Mouse (Mus musculus) liver (tissue): ENCODE measurements around the gene Chtf18.

Experiments used
- DNase-seq: peaks from one replicate; pipeline ENCODE4 v3.0.0-alpha.2; 2020; ENCODE audit warnings: mixed read lengths

Chtf18 gene

DNA sequence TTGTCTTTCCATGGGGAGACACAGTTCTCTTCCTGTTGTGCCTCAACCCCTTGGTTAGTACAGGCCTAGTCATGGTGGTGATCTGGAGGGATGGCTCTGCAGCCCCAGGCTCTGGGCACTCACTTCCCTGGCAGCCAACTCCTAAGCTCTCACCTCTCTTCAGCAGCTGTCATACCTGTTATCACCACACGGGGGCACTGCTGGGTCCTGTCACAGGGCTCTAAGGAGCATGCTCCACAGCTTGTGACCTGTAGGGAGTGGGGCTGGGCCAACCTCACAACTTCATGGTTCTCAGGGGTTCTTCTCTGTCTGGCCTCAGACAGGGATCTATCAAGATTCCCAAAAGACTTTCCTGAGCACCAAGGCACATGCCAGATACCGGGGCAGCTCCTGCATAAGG is 4.9 kb upstream of the Chtf18 start:
- peak; percentile 85 for DNase-seq

DNA sequence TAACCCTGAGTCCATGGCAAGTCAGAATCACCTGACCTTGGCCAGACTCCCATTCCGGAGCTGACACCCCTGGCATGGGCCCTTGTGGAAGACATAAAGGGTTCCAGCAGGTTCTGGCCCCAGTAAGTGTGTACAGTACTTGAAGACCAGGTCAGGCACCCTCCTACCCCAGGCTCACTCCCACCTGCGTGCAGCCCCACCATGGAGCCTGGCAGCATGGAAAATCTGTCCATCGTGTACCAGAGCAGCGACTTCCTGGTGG is 721 bp upstream of the Chtf18 start:
- no peak for DNase-seq

DNA sequence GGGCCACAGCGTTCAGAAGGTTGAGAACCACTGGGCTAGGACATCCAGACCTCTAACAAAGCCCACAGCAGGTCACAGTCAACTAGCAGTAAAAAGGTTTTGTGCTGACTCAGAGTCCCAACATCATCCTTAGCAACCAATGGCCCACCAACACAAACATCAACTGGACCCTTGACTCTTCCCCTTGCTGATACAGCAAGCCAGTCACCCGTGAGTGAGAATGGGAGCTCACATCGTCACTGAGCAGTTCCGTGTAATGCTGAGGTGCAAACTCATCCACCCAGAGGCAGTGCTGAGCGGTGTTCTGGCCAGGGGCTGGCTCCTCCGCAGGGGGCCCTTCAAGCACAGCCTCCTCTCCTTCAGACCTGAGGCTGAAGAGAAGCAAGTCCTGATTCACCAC is 2.0 kb downstream of the Chtf18 start:
- DNase-seq, result no peak

DNA sequence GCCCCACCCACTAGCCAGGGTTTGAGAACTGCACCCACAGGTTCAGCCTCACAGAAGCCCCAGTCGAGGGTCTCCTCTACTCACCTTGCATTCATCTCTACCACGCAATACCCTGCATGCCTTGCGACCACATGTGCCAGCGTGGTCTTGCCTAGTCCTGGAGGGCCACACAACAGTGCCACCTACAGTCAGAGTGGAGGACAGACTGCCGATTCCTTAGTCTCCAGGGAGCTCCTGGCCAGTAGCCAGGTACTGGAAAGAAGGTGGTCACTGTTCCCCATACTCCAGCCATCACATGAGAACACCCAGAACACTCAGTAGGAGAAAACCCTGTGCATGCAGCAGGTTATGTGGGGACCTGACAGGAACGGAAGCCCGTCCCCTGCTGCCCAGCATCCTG is 3.3 kb downstream of the Chtf18 start:
- no peak for DNase-seq

DNA sequence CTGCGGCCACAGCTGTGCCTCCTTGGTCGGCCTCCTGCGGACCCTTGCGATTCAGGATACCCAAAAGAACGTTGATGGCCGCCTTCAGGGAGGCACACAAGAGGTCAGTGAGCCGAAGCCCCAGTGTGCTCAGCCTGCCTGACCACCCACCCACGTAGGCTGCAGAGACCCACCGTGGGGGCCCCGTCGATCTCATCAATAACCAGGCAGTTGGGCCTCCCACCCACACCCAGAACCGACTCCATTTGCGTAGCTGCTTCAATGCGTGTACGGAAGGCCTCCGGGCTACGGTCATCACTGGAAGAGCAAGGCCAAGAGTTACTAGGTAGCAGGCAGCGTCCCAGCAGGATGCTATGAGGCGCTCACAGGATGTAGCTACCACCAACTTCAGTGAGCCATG is 3.7 kb downstream of the Chtf18 start:
- DNase-seq, result no peak

DNA sequence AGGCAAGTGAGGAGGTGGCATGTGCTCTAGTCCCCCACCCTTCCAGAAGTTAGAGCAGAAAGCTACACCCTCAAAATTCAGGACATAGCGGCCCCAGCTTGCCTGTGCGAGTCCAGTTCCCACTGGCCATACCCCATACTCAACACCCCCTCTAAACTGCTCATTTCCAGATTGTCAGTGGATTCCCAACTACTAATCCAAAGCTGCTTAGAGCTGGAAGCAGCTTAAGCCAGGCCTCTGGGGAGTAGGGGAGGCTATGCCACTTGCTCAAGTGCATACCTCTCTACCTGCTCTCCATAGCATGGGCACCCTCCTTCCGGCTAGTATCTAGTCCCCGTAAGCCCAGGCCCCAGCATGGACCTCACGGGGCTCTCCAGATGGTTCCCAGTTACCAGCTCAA is 5.7 kb downstream of the Chtf18 start:
- no peak for DNase-seq

DNA sequence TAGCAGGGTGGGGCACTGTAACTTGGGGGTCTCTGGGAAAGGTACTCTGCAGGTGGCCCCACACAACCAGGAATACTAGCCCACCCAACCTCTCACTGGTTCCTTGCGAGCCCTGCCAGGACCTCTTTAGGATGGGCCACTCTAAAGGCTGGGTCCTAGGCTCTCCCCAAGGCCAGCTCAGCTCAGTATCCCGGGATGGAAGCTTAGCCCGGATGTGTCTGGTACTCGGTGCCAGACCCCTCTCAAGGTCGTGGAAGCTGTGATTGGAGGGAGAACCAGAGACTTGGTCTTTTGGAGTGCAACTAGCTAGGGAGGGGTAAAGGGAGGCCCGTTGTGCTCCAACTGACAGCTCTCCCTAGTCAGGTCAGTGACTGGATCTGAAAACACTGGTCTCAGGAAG is 9.5 kb downstream of the Chtf18 start:
- DNase-seq, result no peak

DNA sequence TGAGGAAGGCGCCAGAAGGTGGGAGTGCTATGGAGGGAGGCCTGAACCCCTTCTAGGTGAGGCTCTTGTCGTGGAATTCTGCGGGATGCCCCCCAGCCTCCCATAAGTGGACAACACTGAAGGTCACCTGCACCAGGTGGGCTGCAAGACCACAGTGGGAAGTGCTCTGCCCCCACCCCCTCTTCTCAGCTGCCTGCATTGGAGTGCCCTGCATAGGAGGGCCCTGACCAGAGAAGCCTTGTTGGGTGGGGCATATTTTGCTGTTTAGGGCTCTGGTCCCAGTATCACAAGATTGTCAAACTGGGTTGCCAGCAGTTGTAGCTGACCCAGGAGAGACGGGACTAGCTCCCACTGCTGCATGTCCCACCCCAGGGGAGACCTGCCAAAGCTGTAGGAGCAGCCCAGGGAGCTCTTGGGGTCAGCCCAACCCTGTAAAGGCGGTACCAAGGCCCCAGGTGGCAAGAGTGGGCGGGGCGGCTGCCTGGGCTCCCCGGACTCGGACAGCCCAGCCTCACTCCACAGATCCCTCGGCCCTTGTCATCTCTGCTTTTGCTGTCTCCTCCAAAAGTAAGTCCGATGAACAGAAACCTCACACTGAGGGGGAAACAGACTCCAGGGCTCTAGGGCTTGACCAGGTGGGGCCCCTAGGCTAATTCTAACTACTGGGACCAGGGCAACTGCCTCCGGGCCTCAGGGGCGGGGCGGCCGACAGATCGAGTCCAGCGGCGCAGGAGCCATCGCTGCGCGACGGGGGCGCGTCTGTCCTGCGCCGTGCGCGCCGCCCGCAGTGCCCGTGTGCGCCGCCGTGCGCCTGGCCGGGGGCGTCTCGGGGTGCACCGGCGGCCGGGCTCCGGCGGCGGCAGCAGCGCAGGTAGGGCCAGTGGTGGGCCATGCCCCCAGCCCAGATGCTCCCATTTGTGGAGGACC is 10.2 kb downstream of the Chtf18 start, which contains the start of gene Gng13:
Gene Gng13 (plus strand): TSS at position 461 of the 927 bp plus-strand sequence.
- peak; percentile 23 for DNase-seq

DNA sequence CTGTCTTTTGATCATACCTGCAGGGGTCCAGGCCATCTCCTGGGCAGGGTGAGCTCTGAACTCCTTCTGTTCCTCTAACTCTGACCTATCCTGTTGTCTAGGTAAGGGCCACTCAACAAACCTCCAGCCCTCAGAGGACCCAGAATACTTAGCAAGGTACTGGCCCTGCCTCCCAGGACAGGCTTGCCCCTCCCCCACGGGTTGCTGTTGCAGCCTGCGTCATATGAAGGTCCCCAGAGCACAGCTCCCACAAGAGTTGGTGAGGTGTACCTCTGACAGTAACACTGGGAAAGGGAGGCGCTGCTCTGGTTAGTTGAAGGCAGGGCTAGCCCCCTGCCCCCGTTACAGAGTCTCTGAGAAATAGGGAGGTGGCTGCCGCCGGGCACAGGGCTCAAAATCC is 11.1 kb downstream of the Chtf18 start:
- peak; percentile 15 for DNase-seq

DNA sequence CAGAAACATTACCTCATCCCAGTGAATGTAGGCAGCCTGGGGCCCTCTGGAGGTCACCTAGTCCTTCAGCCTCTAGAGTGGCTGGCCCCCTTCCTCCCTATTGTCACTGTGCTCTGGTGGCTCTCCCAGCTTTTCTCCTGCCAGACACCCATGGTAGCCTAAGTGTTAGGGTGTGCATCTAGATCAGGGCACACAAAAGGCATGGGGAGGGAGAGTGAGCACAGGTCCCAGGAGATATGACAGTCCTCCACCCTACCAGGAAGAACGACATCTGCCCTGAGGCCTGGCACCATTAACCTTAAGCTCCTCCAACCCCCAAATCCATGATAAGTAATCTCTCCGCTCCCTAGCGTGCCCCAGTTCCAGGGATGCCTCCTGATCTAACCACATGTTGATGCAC is 11.6 kb downstream of the Chtf18 start:
- DNase-seq, result peak; percentile 11

DNA sequence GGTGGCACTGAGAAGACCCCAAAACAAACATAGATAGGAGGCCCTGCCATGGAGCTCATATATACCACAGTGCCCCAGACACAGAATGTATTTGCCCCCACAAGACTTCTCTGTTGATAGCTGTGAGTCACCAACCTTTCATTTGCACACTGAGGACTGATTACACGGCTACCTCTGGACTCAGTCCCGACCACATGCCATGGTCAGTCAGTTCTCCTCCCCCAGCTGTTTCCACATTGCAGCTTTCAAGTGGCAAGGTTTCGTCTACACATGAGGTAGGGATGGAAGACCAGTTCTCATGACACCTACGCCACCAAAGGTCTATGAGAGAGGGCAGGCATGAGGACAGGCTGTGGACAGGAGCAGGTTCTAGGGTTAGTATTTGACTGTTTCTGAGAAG is 16.1 kb downstream of the Chtf18 start:
- DNase-seq, result no peak

DNA sequence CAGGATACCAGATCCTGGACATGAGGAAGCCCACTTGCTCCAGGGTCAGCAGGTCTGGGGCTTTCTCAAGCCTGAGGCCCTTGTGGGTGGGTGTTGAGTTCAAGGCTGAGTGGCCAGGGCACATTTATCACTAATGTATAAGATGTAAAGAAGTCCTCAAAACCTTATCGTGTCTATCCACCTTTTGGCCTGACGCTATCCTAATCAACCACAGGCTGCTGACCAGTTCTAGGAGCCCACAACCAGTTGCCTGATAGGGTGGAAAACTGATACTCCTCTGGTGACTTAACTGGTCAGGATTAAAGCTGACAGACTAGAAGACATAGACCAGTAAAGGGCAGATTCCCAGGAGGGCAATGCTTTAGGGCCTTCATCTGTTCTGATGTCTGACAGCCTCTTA is 17.2 kb downstream of the Chtf18 start:
- DNase-seq, result no peak

DNA sequence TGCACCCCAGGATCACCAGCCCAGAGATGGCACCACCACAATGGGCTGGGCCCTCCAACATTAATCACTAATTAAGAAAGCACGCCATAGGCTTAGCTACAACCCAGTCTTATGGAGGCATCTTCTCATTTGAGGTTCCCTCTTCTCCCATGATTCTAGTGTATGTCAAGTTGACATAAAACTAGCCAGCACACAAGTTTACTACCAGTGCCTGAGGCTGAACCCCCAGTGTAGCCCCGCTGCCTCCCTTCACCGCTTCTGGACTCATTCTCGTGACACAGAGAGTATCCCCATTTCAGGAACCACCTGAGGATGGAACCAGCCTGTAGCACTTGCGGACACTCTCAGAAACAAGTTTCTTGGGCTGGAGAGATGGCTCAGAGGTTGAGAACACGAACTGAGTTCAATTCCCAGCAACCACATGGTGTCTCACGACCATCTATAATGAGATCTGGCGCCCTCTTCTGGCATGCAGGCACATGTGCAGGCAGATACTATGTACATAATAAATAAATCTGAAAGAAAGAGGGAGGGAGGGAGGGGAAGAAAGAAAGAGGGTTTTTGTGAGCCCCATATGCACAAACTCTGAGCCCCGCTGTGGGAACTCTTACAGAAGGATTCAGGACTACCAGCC is 26.2 kb downstream of the Chtf18 start:
- DNase-seq, result no peak

DNA sequence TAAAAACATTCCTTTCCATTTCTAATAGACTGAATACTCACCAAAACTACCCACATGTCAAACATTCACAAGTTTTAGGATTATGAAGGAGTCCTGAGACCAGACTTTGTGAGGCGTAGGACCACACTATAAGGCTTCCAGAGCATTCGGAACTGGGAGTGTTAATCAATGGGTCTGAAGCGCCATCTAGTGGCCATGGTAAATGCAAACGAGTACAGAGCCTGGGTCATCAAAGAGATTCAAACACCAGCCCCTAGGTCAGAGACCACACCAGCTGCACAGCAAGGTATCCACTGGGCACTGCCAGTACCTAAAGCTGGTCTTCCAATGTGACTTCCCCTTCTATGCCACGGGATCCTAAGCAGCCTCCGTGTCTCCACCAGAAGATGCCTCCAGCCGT is 28.8 kb downstream of the Chtf18 start:
- DNase-seq, result peak; percentile 66

DNA sequence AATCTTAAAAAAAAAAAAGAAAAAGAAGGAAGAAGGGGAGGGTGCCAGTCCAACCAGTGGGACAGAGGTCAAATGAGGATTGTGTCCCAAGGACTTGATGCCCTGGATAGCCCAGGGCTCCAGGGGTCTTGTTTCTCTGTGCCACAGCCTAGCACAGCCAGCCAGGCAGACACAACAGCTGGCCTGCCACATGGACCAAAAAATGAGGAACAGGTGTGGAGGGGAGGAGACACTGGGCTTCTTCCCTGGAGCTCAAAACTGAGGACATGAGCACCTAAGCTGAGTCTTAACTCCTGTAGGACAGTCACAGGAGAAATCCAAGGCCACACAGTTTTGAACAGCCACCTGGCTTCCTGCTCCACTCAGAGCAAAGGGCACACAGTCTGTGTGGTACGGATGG is 31.0 kb downstream of the Chtf18 start:
- no peak for DNase-seq

DNA sequence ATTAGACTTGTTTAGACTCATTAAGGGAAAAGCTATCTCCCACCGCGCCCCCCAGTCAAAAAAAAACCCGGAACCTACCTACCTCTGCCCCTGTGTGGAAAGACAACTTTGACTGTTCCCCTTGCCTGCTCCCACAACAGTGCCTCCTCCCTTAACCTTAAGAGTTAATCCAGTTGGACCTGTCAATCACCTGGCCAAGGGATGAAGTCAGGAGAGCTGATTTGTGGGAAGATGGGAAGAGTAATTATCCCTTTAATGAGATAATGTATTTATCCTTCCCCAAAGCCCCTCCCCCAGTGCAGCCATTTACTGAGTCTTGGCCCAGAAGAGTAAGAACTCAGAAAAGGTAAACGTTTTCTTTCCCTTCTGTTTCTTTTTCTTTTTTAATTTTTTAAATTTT is 38.3 kb downstream of the Chtf18 start:
- no peak for DNase-seq

DNA sequence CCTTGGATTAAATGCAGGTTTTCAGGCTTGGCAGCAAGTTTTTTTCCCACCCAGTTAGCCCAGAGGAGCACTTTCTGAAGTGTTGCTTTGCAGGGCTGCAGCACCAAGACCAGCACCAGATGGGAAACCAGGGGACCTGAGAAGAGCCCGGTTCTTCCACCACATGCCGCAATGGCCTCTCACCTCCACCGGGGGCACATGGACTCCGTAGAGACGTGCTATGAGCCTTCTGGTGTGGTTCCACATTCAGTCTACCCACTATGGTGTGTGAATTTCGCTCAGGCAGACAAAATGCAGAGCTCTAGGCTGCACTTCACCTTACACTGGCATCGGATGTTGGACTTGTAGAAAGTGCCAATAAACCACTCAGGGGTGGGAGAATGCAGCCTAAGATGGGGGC is 40.9 kb downstream of the Chtf18 start:
- peak; percentile 14 for DNase-seq

DNA sequence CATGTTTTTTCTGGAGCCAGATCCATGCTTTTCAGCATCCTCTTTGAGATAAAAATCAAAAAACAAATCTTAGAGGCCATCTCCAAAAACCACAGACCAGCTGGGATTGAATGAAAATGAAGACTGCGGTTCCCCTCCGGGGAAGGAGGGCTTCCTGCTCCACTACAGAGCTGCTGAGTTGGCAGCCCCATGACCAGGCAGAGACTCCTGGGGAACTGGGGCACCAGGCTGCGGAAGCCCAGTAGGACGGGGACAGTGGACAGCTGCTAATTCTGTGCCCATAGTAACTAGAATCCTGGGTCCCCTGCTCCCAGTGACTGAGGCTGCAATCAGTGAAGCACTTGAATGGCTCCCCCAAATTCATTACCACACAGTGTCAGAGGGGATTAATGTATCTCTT is 45.6 kb downstream of the Chtf18 start:
- DNase-seq, result no peak

DNA sequence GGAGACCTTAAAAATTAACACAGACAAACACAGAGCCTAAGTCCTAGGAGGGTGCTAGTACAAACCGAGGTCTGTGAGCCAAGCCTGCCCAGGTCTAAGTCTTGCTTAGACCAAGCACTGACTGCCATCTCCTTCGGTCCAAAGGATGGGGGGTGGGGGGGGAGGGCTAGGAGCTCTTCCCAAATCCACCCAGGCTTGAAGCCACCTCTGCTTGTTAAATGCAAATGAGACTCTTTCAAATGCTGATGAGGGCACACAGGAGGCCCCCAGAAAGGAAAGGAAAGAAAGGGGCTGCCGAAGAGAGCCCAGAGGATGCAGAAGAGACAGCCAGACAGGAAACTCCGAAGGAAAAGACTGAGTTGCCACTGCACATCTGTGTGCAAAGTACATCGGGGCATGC is 47.4 kb downstream of the Chtf18 start:
- no peak for DNase-seq

DNA sequence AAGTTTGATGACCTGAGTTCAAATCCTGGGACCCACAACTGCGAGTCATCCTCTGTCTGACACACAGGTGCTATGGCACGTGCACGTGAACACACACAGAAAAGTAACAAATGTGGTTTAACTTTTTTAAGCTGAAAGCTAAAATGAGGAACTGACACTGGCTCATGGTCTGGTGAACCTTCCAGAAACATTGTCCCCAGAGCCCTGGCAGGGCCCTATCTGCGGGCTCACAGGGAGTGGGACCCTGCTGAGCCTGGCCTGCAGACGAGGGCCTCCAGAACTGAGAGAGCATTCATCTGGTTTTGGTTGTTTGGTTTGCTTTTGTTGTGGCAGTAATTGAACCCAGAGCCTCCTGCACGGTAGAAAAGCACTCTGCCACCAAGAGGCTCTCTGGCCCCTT is 49.2 kb downstream of the Chtf18 start:
- no peak for DNase-seq

DNA sequence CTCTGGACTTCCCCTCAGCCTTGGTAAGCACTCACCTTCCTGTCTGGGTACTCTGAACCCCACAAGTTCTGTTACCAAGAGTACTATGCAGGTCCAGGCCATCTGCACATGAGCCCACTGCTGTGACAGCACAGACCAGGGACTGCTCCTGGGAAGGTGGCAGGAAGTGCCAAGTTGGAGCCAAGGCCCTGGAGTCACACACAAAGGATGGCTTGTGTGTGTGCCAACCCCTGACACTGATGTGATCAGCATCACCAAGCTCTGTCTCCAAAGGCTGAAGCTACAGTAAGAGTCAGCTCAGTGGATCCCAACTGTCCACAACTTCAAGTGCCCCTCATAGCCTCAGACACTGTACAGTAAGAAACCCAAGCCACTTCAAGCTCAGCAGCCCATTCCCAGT is 54.2 kb downstream of the Chtf18 start:
- no peak for DNase-seq
